Mouse (Mus musculus) intestine, embryonic 15.5 days (tissue): ENCODE measurements around the gene Kif1a. TPM values are rescaled to one million over a fixed set of nuclear protein-coding genes. Genes with fewer than 3 reads are reported as not detected.

Source experiments
- ATAC-seq: fragments of 200-750 bp; cut with Nextera tagmentation; 2 replicates; pipeline ENCODE4 v1.8.0; 2017; ENCODE audit warnings: moderate TSS enrichment, moderate library complexity
- H3K27ac ChIP-seq: fragments of 300-500 bp; sonication (generic); 2 replicates; pipeline ENCODE4 v1.5.1; 2015; ENCODE audit warnings: mild to moderate bottlenecking, inconsistent platforms
- H3K27me3 ChIP-seq: fragments of 300-500 bp; sonication (generic); replicated peaks from 2 replicates; pipeline ENCODE4 v1.6.1; 2015; ENCODE audit warnings: inconsistent platforms
- H3K36me3 ChIP-seq: fragments of 300-500 bp; sonication (generic); 2 replicates; pipeline ENCODE4 v1.6.1; 2015; ENCODE audit warnings: inconsistent platforms
- H3K4me1 ChIP-seq: fragments of 300-500 bp; sonication (generic); replicated peaks from 2 replicates; pipeline ENCODE4 v1.6.1; 2015; ENCODE audit warnings: inconsistent platforms
- H3K4me2 ChIP-seq: fragments of 300-500 bp; sonication (generic); replicated peaks from 2 replicates; pipeline ENCODE4 v1.6.1; 2015; ENCODE audit warnings: mild to moderate bottlenecking, inconsistent platforms
- H3K4me3 ChIP-seq: fragments of 300-500 bp; sonication (generic); replicated peaks from 2 replicates; pipeline ENCODE4 v1.5.1; 2015; ENCODE audit warnings: inconsistent platforms
- H3K9ac ChIP-seq: fragments of 300-500 bp; sonication (generic); 2 replicates; pipeline ENCODE4 v1.6.1; 2015; ENCODE audit warnings: inconsistent platforms
- H3K9me3 ChIP-seq: fragments of 300-500 bp; sonication (generic); 2 replicates; pipeline ENCODE4 v1.6.1; 2016; ENCODE audit warnings: inconsistent platforms
- WGBS: fragments of 180-500 bp; shearing (Covaris S2); methylation state at CpG from one replicate; pipeline ENCODE4 v1.1.7; 2015; 5-methylcytosine and 5-hydroxymethylcytosine counted together
- polyA plus RNA-seq: library from polyadenylated mRNA; unstranded; fragments of >200 nt; fragmentation: Nextera tagmentation; extraction: Ambion mirVana; gene quantifications from 2 replicates; pipeline ENCODE4 v1.2.1, GENCODE M21; 2015

The Kif1a gene
- polyA plus RNA-seq, 1 experiment from 2014 or later, result 18.3 TPM

- no peaks in the 10 kb centered on the region for H3K27me3 ChIP-seq
- no peaks in the 10 kb centered on the region for H3K36me3 ChIP-seq
- no peaks in the 10 kb centered on the region for H3K9me3 ChIP-seq
- 38% methylated on average over 3 of the region's 3 CpGs for WGBS
- no peak for ATAC-seq
- 0 out of 2 replicates have a peak, but pooled peaks cover 2% of the 10 kb centered on the region for H3K4me1 ChIP-seq
- H3K4me2 ChIP-seq, result no peak overlapping the region
- H3K9ac ChIP-seq, result no peak overlapping the region
- no peak overlapping the region for H3K4me3 ChIP-seq
- H3K27ac ChIP-seq, result no peak overlapping the region
Observed at GRCm38 (mm10) chr1:93010731-93011130, 91.0 kb downstream of the Kif1a start.

DNA sequence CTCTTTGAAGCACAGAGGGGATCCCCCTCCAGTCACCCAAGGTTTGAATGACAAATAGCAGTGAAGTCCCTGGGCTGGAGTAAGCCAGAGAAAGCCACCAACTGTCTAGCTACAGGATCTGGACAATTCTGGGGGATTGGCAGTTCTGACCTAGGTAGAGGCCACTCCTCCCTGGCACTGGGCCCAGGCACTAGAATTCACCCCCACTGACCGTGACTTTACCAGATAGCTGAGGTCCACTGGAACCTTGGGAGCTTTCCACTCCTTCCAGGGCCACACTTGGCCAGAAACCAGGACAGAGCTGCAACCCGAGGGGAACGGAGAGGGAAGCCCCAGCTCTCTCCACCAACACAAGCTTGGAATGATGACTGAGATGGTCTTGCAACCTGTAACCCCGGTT is 92.6 kb downstream of the Kif1a start:
- Histone ChIP-seq H3K27me3 (no peaks in the 10 kb centered on the region), H3K9ac (no peak overlapping the region), H3K9me3 (no peaks in the 10 kb centered on the region), H3K4me3 (no peak overlapping the region), H3K4me2 (no peak overlapping the region), H3K36me3 (no peaks in the 10 kb centered on the region), H3K4me1 (no peaks in the 10 kb centered on the region), H3K27ac (no peak overlapping the region)
- peak; percentile 57 for ATAC-seq
- WGBS, result 58% methylated on average over 4 of the region's 4 CpGs

GRCm38 (mm10) chr1:93006061-93006460 is 95.7 kb downstream of the Kif1a start, which contains the start of gene Aqp12:
Aqp12 (plus strand) TSS chr1:93006334.
- WGBS, result 74% methylated on average over 7 of the region's 7 CpGs
- no peaks in the 10 kb centered on the region for H3K27me3 ChIP-seq
- no peak within 1 kb of the TSS for H3K4me3 ChIP-seq
- H3K36me3 ChIP-seq, result no peaks in the 10 kb centered on the region
- no peak within 1 kb of the TSS for H3K9ac ChIP-seq
- no peak within 1 kb of the TSS for H3K27ac ChIP-seq
- H3K9me3 ChIP-seq, result no peaks in the 10 kb centered on the region
- no peaks in the 10 kb centered on the region for H3K4me1 ChIP-seq
- no peak within 1 kb of the TSS for H3K4me2 ChIP-seq
- ATAC-seq, result peak; percentile 68; the same call in 1 of the 2 replicates

DNA sequence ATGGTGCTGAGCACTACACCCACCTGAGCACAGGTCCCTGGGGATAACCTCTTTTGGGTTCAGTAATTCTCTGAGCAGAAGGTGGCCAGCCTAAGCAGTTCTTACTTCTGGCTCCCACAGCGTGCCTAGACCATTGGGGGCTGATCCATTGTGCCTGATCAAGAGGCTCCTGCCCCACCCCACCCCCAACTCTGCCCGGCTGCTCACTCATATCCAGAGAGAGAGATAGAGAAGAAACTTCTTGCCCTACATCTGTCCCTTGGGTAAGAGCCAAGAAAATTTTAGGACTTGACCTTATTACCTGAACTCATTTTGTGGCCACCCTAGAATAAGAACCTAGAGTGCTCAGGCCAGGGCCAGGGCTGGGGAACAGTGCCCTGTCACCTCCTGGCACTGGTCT is 108.9 kb downstream of the Kif1a start:
- WGBS, result 82% methylated on average over 2 of the region's 2 CpGs
- no peaks in the 10 kb centered on the region for H3K9me3 ChIP-seq
- H3K36me3 ChIP-seq, result no peaks in the 10 kb centered on the region
- H3K9ac ChIP-seq, result no peak overlapping the region
- no peak for ATAC-seq
- no peak overlapping the region for H3K27ac ChIP-seq
- no peak overlapping the region for H3K4me2 ChIP-seq
- no peaks in the 10 kb centered on the region for H3K4me1 ChIP-seq
- H3K27me3 ChIP-seq, result no peaks in the 10 kb centered on the region
- no peak overlapping the region for H3K4me3 ChIP-seq

DNA sequence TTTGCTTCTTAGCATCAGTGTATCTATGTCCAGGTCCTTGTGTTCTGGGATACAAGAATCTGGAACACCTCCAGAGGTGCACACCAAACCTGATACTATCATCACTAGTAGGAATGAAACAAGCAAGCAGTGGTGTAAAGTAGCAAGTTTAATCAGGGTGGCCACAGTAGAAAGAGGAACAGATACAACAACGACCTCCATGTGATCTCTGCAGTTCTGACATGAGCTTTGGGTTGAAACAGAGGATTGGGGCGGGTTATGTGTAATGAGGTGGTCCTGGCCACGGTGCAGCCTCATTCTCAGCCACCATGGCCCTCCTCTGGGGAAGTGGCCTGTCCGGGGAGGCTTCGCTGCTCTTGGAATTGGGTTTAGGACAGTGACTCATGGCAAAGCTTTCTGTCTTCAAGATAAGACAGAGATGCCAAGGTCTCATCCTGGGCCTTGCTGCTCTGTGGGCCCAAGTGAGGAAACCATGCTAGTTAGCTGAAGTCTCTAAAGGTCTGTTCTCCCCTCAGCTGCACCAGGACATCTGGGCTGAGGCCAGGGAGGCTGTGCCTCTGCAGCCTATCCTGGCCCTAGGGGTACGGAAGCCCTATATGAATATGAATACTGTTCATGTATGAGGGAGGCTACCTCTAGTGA is 109.4 kb downstream of the Kif1a start:
- ATAC-seq, result no peak
- no peaks in the 10 kb centered on the region for H3K36me3 ChIP-seq
- no peak overlapping the region for H3K4me3 ChIP-seq
- no peak overlapping the region for H3K4me2 ChIP-seq
- H3K9me3 ChIP-seq, result no peaks in the 10 kb centered on the region
- 80% methylated on average over 6 of the region's 6 CpGs for WGBS
- no peaks in the 10 kb centered on the region for H3K4me1 ChIP-seq
- no peak overlapping the region for H3K27ac ChIP-seq
- no peaks in the 10 kb centered on the region for H3K27me3 ChIP-seq
- no peak overlapping the region for H3K9ac ChIP-seq

- 52% methylated on average over 4 of the region's 4 CpGs for WGBS
- Histone ChIP-seq H3K27ac (no peak overlapping the region), H3K4me1 (no peaks in the 10 kb centered on the region), H3K9me3 (no peaks in the 10 kb centered on the region), H3K36me3 (no peaks in the 10 kb centered on the region), H3K4me2 (no peak overlapping the region), H3K27me3 (no peaks in the 10 kb centered on the region), H3K4me3 (no peak overlapping the region), H3K9ac (no peak overlapping the region)
- 0 out of 2 replicates have a peak, but pooled peaks have one; percentile 42 for ATAC-seq
Observed at GRCm38 (mm10) chr1:92989891-92990290, 111.9 kb downstream of the Kif1a start.

- ATAC-seq, result peak; percentile 56; the same call in 1 of the 2 replicates
- 36% methylated on average over 4 of the region's 4 CpGs for WGBS
- Histone ChIP-seq H3K27ac (no peak overlapping the region), H3K27me3 (no peaks in the 10 kb centered on the region), H3K4me2 (no peak overlapping the region), H3K9ac (no peak overlapping the region), H3K36me3 (no peaks in the 10 kb centered on the region), H3K9me3 (no peaks in the 10 kb centered on the region), H3K4me1 (no peaks in the 10 kb centered on the region), H3K4me3 (no peak overlapping the region)
Observed at GRCm38 (mm10) chr1:92988894-92989293, 112.9 kb downstream of the Kif1a start.

DNA sequence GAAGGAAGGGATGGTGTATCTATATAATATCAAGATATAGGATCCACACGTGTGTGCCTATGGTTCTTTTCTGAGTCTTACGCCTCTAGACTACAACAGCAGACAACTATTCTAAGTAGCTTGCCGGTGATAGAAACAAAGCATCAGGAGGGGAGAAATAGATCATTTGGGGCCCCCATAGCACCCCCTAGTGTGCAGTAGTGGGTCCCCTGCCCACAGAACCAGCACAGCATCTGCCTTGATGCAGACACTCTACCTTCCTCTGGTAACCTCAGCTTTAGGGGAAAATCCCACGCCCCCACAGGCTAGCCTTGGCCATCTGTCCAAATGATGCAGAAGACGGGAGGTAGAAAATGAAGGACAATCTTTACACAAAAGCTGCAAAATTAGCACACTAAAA is 116.8 kb downstream of the Kif1a start:
- WGBS, result 88% methylated on average over 5 of the region's 5 CpGs
- H3K4me3 ChIP-seq, result no peak overlapping the region

GRCm38 (mm10) chr1:92982931-92983605 is 118.7 kb downstream of the Kif1a start:
- WGBS, result 91% methylated on average over 17 of the region's 17 CpGs
- Histone ChIP-seq H3K9me3 (no peaks in the 10 kb centered on the region), H3K4me1 (peaks cover 10% of the 10 kb centered on the region; the same call in 1 of the 2 replicates), H3K27me3 (no peaks in the 10 kb centered on the region), H3K4me3 (no peak overlapping the region), H3K9ac (no peak overlapping the region), H3K27ac (no peak overlapping the region), H3K36me3 (no peaks in the 10 kb centered on the region), H3K4me2 (no peak overlapping the region)
- no peak for ATAC-seq

More for the DNA sequence above, 116.8 kb downstream of the Kif1a start:
- H3K4me1 ChIP-seq, result no peaks in the 10 kb centered on the region
- H3K36me3 ChIP-seq, result no peaks in the 10 kb centered on the region
- no peak overlapping the region for H3K9ac ChIP-seq
- H3K9me3 ChIP-seq, result no peaks in the 10 kb centered on the region
- ATAC-seq, result no peak
- H3K27ac ChIP-seq, result no peak overlapping the region
- no peaks in the 10 kb centered on the region for H3K27me3 ChIP-seq
- no peak overlapping the region for H3K4me2 ChIP-seq

GRCm38 (mm10) chr1:92981056-92981845 is 120.5 kb downstream of the Kif1a start:
- no peak for ATAC-seq

GRCm38 (mm10) chr1:92979073-92979602 is 122.6 kb downstream of the Kif1a start:
- WGBS, result 29% methylated on average over 11 of the region's 11 CpGs
- 0 out of 2 replicates have a peak overlapping the region, but pooled peaks have one; percentile 22 for H3K27ac ChIP-seq
- no peaks in the 10 kb centered on the region for H3K36me3 ChIP-seq
- no peaks in the 10 kb centered on the region for H3K27me3 ChIP-seq
- ATAC-seq, result peak; percentile 22; the same call in 1 of the 2 replicates
- peaks cover 10% of the 10 kb centered on the region; the same call in 1 of the 2 replicates for H3K4me1 ChIP-seq
- H3K9ac ChIP-seq, result no peak overlapping the region
- H3K4me2 ChIP-seq, result 0 out of 2 replicates have a peak overlapping the region, but pooled peaks have one; percentile 11
- H3K9me3 ChIP-seq, result no peaks in the 10 kb centered on the region
- H3K4me3 ChIP-seq, result no peak overlapping the region

More at GRCm38 (mm10) chr1:92981056-92981845, 120.5 kb downstream of the Kif1a start:
- Histone ChIP-seq H3K4me2 (no peak overlapping the region), H3K4me3 (no peak overlapping the region), H3K36me3 (no peaks in the 10 kb centered on the region), H3K9me3 (no peaks in the 10 kb centered on the region), H3K27ac (no peak overlapping the region), H3K9ac (no peak overlapping the region), H3K27me3 (no peaks in the 10 kb centered on the region), H3K4me1 (peaks cover 10% of the 10 kb centered on the region; the same call in 1 of the 2 replicates)
- WGBS, result 77% methylated on average over 7 of the region's 7 CpGs

GRCm38 (mm10) chr1:92978645-92979044 is 123.1 kb downstream of the Kif1a start:
- Histone ChIP-seq H3K9ac (no peak overlapping the region), H3K36me3 (no peaks in the 10 kb centered on the region), H3K27me3 (no peaks in the 10 kb centered on the region), H3K27ac (0 out of 2 replicates have a peak overlapping the region, but pooled peaks have one; percentile 22), H3K9me3 (no peaks in the 10 kb centered on the region), H3K4me3 (no peak overlapping the region), H3K4me2 (0 out of 2 replicates have a peak overlapping the region, but pooled peaks have one; percentile 11), H3K4me1 (peaks cover 10% of the 10 kb centered on the region; the same call in 1 of the 2 replicates)
- WGBS, result 44% methylated on average over 7 of the region's 7 CpGs
- ATAC-seq, result no peak
